Mouse (Mus musculus) forebrain, embryonic 14.5 days (tissue): ENCODE measurements at regions not wholly inside any gene's neighbourhood (a gene's known extent, or its start where the extent isn't known, plus 50 kb on each side); places are given as distances from the start of the nearest gene placed in this dataset.

Experiments
- ATAC-seq: fragments of 200-750 bp; cut with Nextera tagmentation; 2 replicates; pipeline ENCODE4 v1.8.0; 2017; ENCODE audit warnings: mild to moderate bottlenecking, moderate library complexity
- DNase-seq: peaks from one replicate; pipeline ENCODE4 v3.0.0-alpha.2; 2015; ENCODE audit warnings: low spot score
- H3K27ac ChIP-seq: fragments of 300-500 bp; sonication (generic); 2 replicates; pipeline ENCODE4 v1.5.1; 2014; ENCODE audit warnings: low read depth, mild to moderate bottlenecking, control low read depth, low read length, moderate library complexity
- H3K27me3 ChIP-seq: fragments of 300-500 bp; sonication (generic); replicated peaks from 2 replicates; pipeline ENCODE4 v1.6.1; 2014; ENCODE audit warnings: low read length, control low read depth, mixed read lengths; ENCODE audit not compliant: control insufficient read depth, insufficient read depth
- H3K36me3 ChIP-seq: fragments of 300-500 bp; sonication (generic); 2 replicates; pipeline ENCODE4 v1.6.1; 2014; ENCODE audit warnings: low read length, control low read depth; ENCODE audit not compliant: control insufficient read depth, insufficient read depth
- H3K4me1 ChIP-seq: fragments of 300-500 bp; sonication (generic); 2 replicates; pipeline ENCODE4 v1.6.1; 2014; ENCODE audit warnings: antibody characterized with exemption, low read length, control low read depth; ENCODE audit not compliant: control insufficient read depth, insufficient read depth
- H3K4me2 ChIP-seq: fragments of 300-500 bp; sonication (generic); 2 replicates; pipeline ENCODE4 v1.6.1; 2014; ENCODE audit warnings: mild to moderate bottlenecking, control low read depth, low read length
- H3K4me3 ChIP-seq: fragments of 300-500 bp; sonication (generic); 2 replicates; pipeline ENCODE4 v1.5.1; 2014; ENCODE audit warnings: low read depth, low read length, control low read depth
- H3K9ac ChIP-seq: fragments of 300-500 bp; sonication (generic); 2 replicates; pipeline ENCODE4 v1.6.1; 2014; ENCODE audit warnings: mild to moderate bottlenecking, low read length, control low read depth, moderate library complexity
- H3K9me3 ChIP-seq: fragments of 300-500 bp; sonication (generic); replicated peaks from 2 replicates; pipeline ENCODE4 v1.6.1; 2016; ENCODE audit warnings: low read length, control low read depth, mixed read lengths; ENCODE audit not compliant: control insufficient read depth
- WGBS: fragments of 180-500 bp; shearing (Covaris S2); extraction: QIAGEN DNeasy Blood & Tissue Kit; methylation state at CpG from one replicate; pipeline ENCODE4 v1.1.7; 2014; 5-methylcytosine and 5-hydroxymethylcytosine counted together

GRCm38 (mm10) chr12:110154963-110155325 lies 123.9 kb upstream of the Dio3 start:
- H3K27me3 ChIP-seq = no peaks in the 10 kb centered on the region
- no peak overlapping the region for H3K9ac ChIP-seq
- H3K9me3 ChIP-seq = no peaks in the 10 kb centered on the region
- H3K4me3 ChIP-seq = no peak overlapping the region
- no peak overlapping the region for H3K27ac ChIP-seq
- no peak for ATAC-seq
- no peak overlapping the region for H3K4me2 ChIP-seq
- no peak for DNase-seq
- 85% methylated on average over 4 of the region's 4 CpGs for WGBS
- H3K4me1 ChIP-seq = no peaks in the 10 kb centered on the region
- H3K36me3 ChIP-seq = no peaks in the 10 kb centered on the region

DNA sequence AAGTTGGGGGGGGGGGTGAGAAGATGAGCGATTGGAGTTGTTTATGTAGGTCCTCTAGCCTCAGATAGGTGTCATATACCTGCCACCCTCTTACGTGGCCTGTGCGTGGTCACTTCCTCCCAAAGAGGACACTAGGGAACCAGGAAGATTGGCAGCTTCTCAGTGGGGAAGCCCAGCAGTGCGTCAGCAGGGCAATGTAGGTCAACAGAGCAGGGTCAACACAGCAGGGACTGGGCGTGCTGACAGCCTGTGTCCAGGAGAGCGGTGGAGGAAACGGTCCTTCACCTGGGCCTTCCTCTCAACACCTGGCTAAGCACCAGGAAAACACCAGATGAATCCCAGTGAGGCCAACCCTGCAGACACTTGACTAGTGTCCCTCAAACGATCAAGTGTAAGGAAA lies 122.4 kb upstream of the Dio3 start:
- Histone ChIP-seq H3K36me3 (no peaks in the 10 kb centered on the region), H3K27ac (no peak overlapping the region), H3K27me3 (no peaks in the 10 kb centered on the region), H3K9ac (no peak overlapping the region), H3K4me3 (no peak overlapping the region), H3K4me2 (no peak overlapping the region), H3K9me3 (no peaks in the 10 kb centered on the region), H3K4me1 (no peaks in the 10 kb centered on the region)
- ATAC-seq (no peak), DNase-seq (no peak)
- WGBS = 44% methylated on average over 8 of the region's 8 CpGs

- Histone ChIP-seq H3K9me3 (no peaks in the 10 kb centered on the region), H3K4me3 (no peak overlapping the region), H3K9ac (no peak overlapping the region), H3K27me3 (no peaks in the 10 kb centered on the region), H3K4me1 (no peaks in the 10 kb centered on the region), H3K4me2 (no peak overlapping the region), H3K36me3 (no peaks in the 10 kb centered on the region), H3K27ac (no peak overlapping the region)
- WGBS = 86% methylated on average over 16 of the region's 16 CpGs
- DNase-seq (no peak), ATAC-seq (no peak)
These were observed 120.7 kb upstream of the Dio3 start for GRCm38 (mm10) chr12:110157998-110158747.

- 92% methylated on average over 4 of the region's 4 CpGs for WGBS
- ATAC-seq (no peak), DNase-seq (no peak)
- Histone ChIP-seq H3K9ac (no peak overlapping the region), H3K4me1 (no peaks in the 10 kb centered on the region), H3K4me2 (no peak overlapping the region), H3K4me3 (no peak overlapping the region), H3K9me3 (no peaks in the 10 kb centered on the region), H3K27me3 (no peaks in the 10 kb centered on the region), H3K36me3 (no peaks in the 10 kb centered on the region), H3K27ac (no peak overlapping the region)
These were observed 117.6 kb upstream of the Dio3 start for GRCm38 (mm10) chr12:110161306-110161705.

- 92% methylated on average over 13 of the region's 13 CpGs for WGBS
- no peak for ATAC-seq
- no peaks in the 10 kb centered on the region for H3K4me1 ChIP-seq
These were observed 113.4 kb upstream of the Dio3 start for GRCm38 (mm10) chr12:110165462-110165861.

DNA sequence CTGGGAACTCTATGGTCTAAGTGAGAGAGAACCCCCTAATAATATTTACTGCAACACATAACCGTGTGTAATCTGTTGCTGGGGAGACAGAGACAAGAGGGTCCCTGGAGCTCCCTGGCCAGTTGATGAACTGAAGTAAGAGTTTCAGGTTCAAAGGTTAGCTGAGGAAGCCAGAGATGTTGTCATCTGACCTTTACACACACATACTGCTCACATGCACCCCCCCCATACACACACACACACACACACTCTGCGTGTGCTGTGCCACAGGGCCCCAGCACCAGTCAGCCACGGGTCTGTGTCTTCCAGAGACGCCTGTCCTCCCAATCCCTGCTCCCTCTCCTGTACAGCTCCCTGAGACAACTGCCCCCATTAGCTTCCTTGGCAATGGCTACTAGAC lies 110.5 kb upstream of the Dio3 start:
- H3K9ac ChIP-seq = no peak overlapping the region
- H3K4me2 ChIP-seq = no peak overlapping the region
- no peak for DNase-seq
- H3K36me3 ChIP-seq = no peaks in the 10 kb centered on the region
- H3K9me3 ChIP-seq = no peaks in the 10 kb centered on the region
- H3K27ac ChIP-seq = no peak overlapping the region
- no peaks in the 10 kb centered on the region for H3K27me3 ChIP-seq
- WGBS = 90% methylated on average over 4 of the region's 4 CpGs
- ATAC-seq = no peak
- H3K4me1 ChIP-seq = no peaks in the 10 kb centered on the region
- H3K4me3 ChIP-seq = no peak overlapping the region

More at GRCm38 (mm10) chr12:110165462-110165861, 113.4 kb upstream of the Dio3 start:
- Histone ChIP-seq H3K27ac (no peak overlapping the region), H3K36me3 (no peaks in the 10 kb centered on the region), H3K4me3 (no peak overlapping the region), H3K27me3 (no peaks in the 10 kb centered on the region), H3K4me2 (no peak overlapping the region), H3K9ac (no peak overlapping the region), H3K9me3 (no peaks in the 10 kb centered on the region)
- DNase-seq = no peak

DNA sequence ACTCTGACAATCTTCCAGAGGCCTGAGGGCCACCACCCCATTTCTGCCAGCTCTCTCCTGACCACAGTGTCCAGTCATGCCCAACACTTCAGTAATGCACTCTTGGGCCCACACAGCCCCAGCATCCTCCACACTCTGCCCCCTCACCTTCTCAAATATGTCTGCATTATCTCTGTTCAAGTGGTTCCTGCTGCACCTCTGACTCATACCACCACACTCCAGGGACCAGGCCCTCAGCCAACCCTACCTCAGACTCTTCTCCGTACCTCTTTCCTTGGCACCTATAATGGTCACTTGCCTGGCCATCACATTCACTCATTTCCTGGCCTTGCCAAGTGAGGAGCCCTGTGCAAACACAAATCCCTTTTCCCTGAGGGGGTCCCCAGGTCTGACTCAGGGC lies 109.6 kb upstream of the Dio3 start:
- H3K4me3 ChIP-seq = no peak overlapping the region
- H3K36me3 ChIP-seq = no peaks in the 10 kb centered on the region
- no peaks in the 10 kb centered on the region for H3K9me3 ChIP-seq
- no peak overlapping the region for H3K27ac ChIP-seq
- no peak overlapping the region for H3K9ac ChIP-seq
- ATAC-seq (no peak), DNase-seq (no peak)
- no peaks in the 10 kb centered on the region for H3K27me3 ChIP-seq
- H3K4me2 ChIP-seq = no peak overlapping the region
- no peaks in the 10 kb centered on the region for H3K4me1 ChIP-seq
- 92% methylated on average over 1 of the region's 1 CpGs for WGBS

DNA sequence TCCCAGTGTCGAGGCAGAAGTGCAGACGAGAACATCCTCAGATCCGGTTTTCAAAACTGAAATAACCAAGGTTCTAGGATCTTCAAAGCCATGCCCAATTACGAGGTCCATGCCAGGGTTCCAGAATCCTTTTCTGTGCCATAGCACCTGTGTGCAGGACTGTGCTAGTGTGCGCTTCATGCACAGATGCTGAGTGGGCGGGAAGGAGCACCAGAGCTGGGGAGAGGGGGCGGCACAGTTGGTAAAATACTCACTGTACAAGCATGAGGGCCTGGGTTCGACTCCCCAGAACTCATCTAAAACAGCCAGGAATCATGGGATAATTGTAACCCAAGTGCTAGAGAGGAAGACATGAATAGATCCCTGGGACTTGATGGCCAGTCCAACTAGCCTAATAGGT lies 108.4 kb upstream of the Dio3 start:
- DNase-seq (no peak), ATAC-seq (no peak)
- Histone ChIP-seq H3K9me3 (no peaks in the 10 kb centered on the region), H3K4me2 (no peak overlapping the region), H3K4me1 (no peaks in the 10 kb centered on the region), H3K9ac (no peak overlapping the region), H3K4me3 (no peak overlapping the region), H3K27ac (no peak overlapping the region), H3K27me3 (no peaks in the 10 kb centered on the region), H3K36me3 (no peaks in the 10 kb centered on the region)
- WGBS = 91% methylated on average over 8 of the region's 8 CpGs

GRCm38 (mm10) chr12:110177826-110178225 lies 101.0 kb upstream of the Dio3 start:
- H3K4me2 ChIP-seq = no peak overlapping the region
- 0 out of 2 replicates have a peak, but pooled peaks cover 2% of the 10 kb centered on the region for H3K4me1 ChIP-seq
- DNase-seq = no peak
- 0 out of 2 replicates have a peak, but pooled peaks cover 3% of the 10 kb centered on the region for H3K9me3 ChIP-seq
- 96% methylated on average over 2 of the region's 2 CpGs for WGBS
- H3K36me3 ChIP-seq = no peaks in the 10 kb centered on the region
- no peaks in the 10 kb centered on the region for H3K27me3 ChIP-seq
- no peak overlapping the region for H3K27ac ChIP-seq
- H3K4me3 ChIP-seq = no peak overlapping the region
- no peak overlapping the region for H3K9ac ChIP-seq
- ATAC-seq = no peak
